Mouse (Mus musculus) stomach, postnatal 0 days (tissue): ENCODE data around the gene Cfap97d1. TPM values are rescaled to one million over a fixed set of nuclear protein-coding genes. Genes with fewer than 3 reads are reported as not detected.

Experiments used
- ATAC-seq: fragments of 200-750 bp; cut with Nextera tagmentation; 2 replicates; pipeline ENCODE4 v1.8.0; 2017; ENCODE audit not compliant: low FRiP score, low TSS enrichment
- DNase-seq: peaks from one replicate; pipeline ENCODE4 v3.0.0-alpha.2; 2016; ENCODE audit warnings: low spot score
- H3K27ac ChIP-seq: fragments of 300-500 bp; sonication (generic); replicated peaks from 2 replicates; pipeline ENCODE4 v1.5.1; 2014; ENCODE audit warnings: mild to moderate bottlenecking, control low read depth
- H3K27me3 ChIP-seq: fragments of 300-500 bp; sonication (generic); 2 replicates; pipeline ENCODE4 v1.6.1; 2014; ENCODE audit warnings: low read length; ENCODE audit not compliant: control insufficient read depth, insufficient read depth
- H3K36me3 ChIP-seq: fragments of 300-500 bp; sonication (generic); 2 replicates; pipeline ENCODE4 v1.6.1; 2014; ENCODE audit warnings: low read length, mixed read lengths; ENCODE audit not compliant: control insufficient read depth, insufficient read depth
- H3K4me1 ChIP-seq: fragments of 300-500 bp; sonication (generic); replicated peaks from 2 replicates; pipeline ENCODE4 v1.6.1; 2014; ENCODE audit warnings: antibody characterized with exemption; ENCODE audit not compliant: control insufficient read depth, insufficient read depth
- H3K4me2 ChIP-seq: fragments of 300-500 bp; sonication (generic); replicated peaks from 2 replicates; pipeline ENCODE4 v1.6.1; 2014; ENCODE audit warnings: low read depth, mild to moderate bottlenecking, control low read depth, moderate library complexity
- H3K4me3 ChIP-seq: fragments of 300-500 bp; sonication (generic); 2 replicates; pipeline ENCODE4 v1.5.1; 2014; ENCODE audit warnings: low read depth, low read length, control low read depth
- H3K9ac ChIP-seq: fragments of 300-500 bp; sonication (generic); 2 replicates; pipeline ENCODE4 v1.6.1; 2014; ENCODE audit warnings: mild to moderate bottlenecking, low read length, control low read depth, mixed read lengths
- H3K9me3 ChIP-seq: fragments of 300-500 bp; sonication (generic); 2 replicates; pipeline ENCODE4 v1.6.1; 2016; ENCODE audit warnings: low read length; ENCODE audit not compliant: control insufficient read depth
- CTCF ChIP-seq: IDR thresholded peaks from 2 replicates; pipeline ENCODE4 v1.5.1; 2016; ENCODE audit warnings: antibody characterized with exemption, low read depth, mild to moderate bottlenecking, moderate library complexity
- EP300 ChIP-seq: optimal IDR thresholded peaks from 2 replicates; pipeline ENCODE3; 2016; ENCODE audit warnings: antibody characterized with exemption
- WGBS: fragments of 180-500 bp; shearing (Covaris S2); extraction: QIAGEN DNeasy Blood & Tissue Kit; methylation state at CpG from one replicate; pipeline ENCODE4 v1.1.7; 2014; 5-methylcytosine and 5-hydroxymethylcytosine counted together
- polyA plus RNA-seq: library from polyadenylated mRNA; unstranded; fragments of >200 nt; fragmentation: Nextera tagmentation; extraction: Ambion mirVana; gene quantifications from 2 replicates; pipeline ENCODE4 v1.2.1, GENCODE M21; 2015

The Cfap97d1 gene
- polyA plus RNA-seq: not detected in 2 replicates

GRCm38 (mm10) chr11:101984054-101985025, at the start of gene Cfap97d1:
Gene Cfap97d1, plus strand, starts transcription at chr11:101984279.
- H3K9ac ChIP-seq: peak within 1 kb of the TSS; percentile 75

GRCm38 (mm10) chr11:101935743-101936142, 48.3 kb upstream of the Cfap97d1 start:
- no peaks in the 10 kb centered on the region for H3K36me3 ChIP-seq
- no peak overlapping the region for H3K27ac ChIP-seq
- no peak overlapping the region for H3K4me3 ChIP-seq
- 79% methylated on average over 3 of the region's 3 CpGs for WGBS
- ATAC-seq: no peak
- no peak for DNase-seq
- no peaks in the 10 kb centered on the region for H3K9me3 ChIP-seq
- no peak overlapping the region for H3K9ac ChIP-seq
- no peak overlapping the region for H3K4me2 ChIP-seq
- TF ChIP-seq CTCF (no peak), EP300 (no peak)
- H3K27me3 ChIP-seq: no peaks in the 10 kb centered on the region
- H3K4me1 ChIP-seq: no peaks in the 10 kb centered on the region

More at GRCm38 (mm10) chr11:101984054-101985025, at the start of gene Cfap97d1:
- H3K27me3 ChIP-seq: no peaks in the 10 kb centered on the region
- WGBS: under 1% methylated on average over 71 of the region's 71 CpGs
- peak within 1 kb of the TSS; percentile 88 for H3K27ac ChIP-seq
- peak within 1 kb of the TSS; percentile 100 for H3K4me2 ChIP-seq
- peaks cover 5% of the 10 kb centered on the region; the same call in 1 of the 2 replicates for H3K36me3 ChIP-seq
- H3K4me1 ChIP-seq: 0 out of 2 replicates have a peak, but pooled peaks cover 2% of the 10 kb centered on the region
- no peaks in the 10 kb centered on the region for H3K9me3 ChIP-seq
- peak; percentile 90 for ATAC-seq
- peak within 1 kb of the TSS; percentile 68 for H3K4me3 ChIP-seq
- TF ChIP-seq EP300 (no peak), CTCF (no peak; the same call in 1 of the 2 replicates)
- DNase-seq: peak; percentile 92

GRCm38 (mm10) chr11:101936421-101936820, 47.7 kb upstream of the Cfap97d1 start:
- Histone ChIP-seq H3K4me1 (no peaks in the 10 kb centered on the region), H3K4me2 (no peak overlapping the region), H3K4me3 (no peak overlapping the region), H3K9ac (no peak overlapping the region), H3K27me3 (no peaks in the 10 kb centered on the region), H3K36me3 (no peaks in the 10 kb centered on the region), H3K9me3 (no peaks in the 10 kb centered on the region), H3K27ac (no peak overlapping the region)
- no peak for ATAC-seq
- DNase-seq: no peak
- WGBS: 46% methylated on average over 7 of the region's 7 CpGs
- no peak for TF ChIP-seq CTCF
- TF ChIP-seq EP300: no peak

GRCm38 (mm10) chr11:101937108-101937507, 47.0 kb upstream of the Cfap97d1 start:
- WGBS: under 1% methylated on average over 32 of the region's 32 CpGs
- H3K36me3 ChIP-seq: no peaks in the 10 kb centered on the region
- H3K4me3 ChIP-seq: peak overlapping the region; percentile 40
- H3K27me3 ChIP-seq: no peaks in the 10 kb centered on the region
- ATAC-seq (no peak), DNase-seq (peak; percentile 31)
- H3K27ac ChIP-seq: no peak overlapping the region
- TF ChIP-seq EP300: no peak
- TF ChIP-seq CTCF: no peak
- no peaks in the 10 kb centered on the region for H3K4me1 ChIP-seq
- H3K9me3 ChIP-seq: no peaks in the 10 kb centered on the region
- peak overlapping the region; percentile 58 for H3K4me2 ChIP-seq
- H3K9ac ChIP-seq: peak overlapping the region; percentile 60

GRCm38 (mm10) chr11:101943055-101943454, 41.0 kb upstream of the Cfap97d1 start:
- H3K9me3 ChIP-seq: no peaks in the 10 kb centered on the region
- ATAC-seq (no peak), DNase-seq (no peak)
- no peak overlapping the region for H3K27ac ChIP-seq
- no peak overlapping the region for H3K4me2 ChIP-seq
- H3K36me3 ChIP-seq: no peaks in the 10 kb centered on the region
- no peak overlapping the region for H3K4me3 ChIP-seq
- H3K27me3 ChIP-seq: no peaks in the 10 kb centered on the region
- H3K4me1 ChIP-seq: no peaks in the 10 kb centered on the region
- TF ChIP-seq CTCF (no peak), EP300 (no peak)
- H3K9ac ChIP-seq: no peak overlapping the region
- WGBS: 42% methylated on average over 3 of the region's 3 CpGs

- no peak overlapping the region for H3K9ac ChIP-seq
- H3K9me3 ChIP-seq: no peaks in the 10 kb centered on the region
- WGBS: 38% methylated on average over 5 of the region's 5 CpGs
- no peaks in the 10 kb centered on the region for H3K4me1 ChIP-seq
- no peak for DNase-seq
- no peak overlapping the region for H3K4me3 ChIP-seq
- no peaks in the 10 kb centered on the region for H3K36me3 ChIP-seq
- no peak for ATAC-seq
- H3K4me2 ChIP-seq: no peak overlapping the region
- TF ChIP-seq CTCF (peak; percentile 27; the same call in 1 of the 2 replicates), EP300 (no peak)
- H3K27ac ChIP-seq: no peak overlapping the region
- H3K27me3 ChIP-seq: no peaks in the 10 kb centered on the region
Observed at GRCm38 (mm10) chr11:101946525-101946924, 37.6 kb upstream of the Cfap97d1 start.
